Mouse (Mus musculus): ENCODE measurements around the gene Scai.

DNA sequence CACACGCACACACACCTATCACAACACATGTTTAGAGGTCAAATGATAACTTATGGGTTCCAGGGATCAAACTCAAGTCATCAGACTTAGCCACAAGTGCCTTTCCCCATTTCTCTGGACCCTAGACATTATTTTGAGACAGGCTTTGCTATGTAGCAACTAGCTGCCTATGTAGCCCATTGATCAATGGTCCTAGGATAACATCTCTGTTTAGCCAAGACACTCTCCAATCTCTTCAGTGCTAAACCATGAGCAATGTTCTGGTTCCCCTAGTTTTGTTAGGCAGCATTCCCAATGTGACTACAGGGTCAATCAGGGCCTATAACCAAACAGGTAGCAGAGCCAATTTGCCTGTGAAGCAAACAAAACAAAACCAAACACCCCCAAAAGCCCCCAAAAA is 142.0 kb downstream of the Scai start:
- no peak for TF ChIP-seq CTCF (IDR thresholded peaks at IDR 0.05; ENCODE audit: borderline replicate concordance, control insufficient read depth, extremely low read depth, insufficient read depth, low read length, poor library complexity)
- no peak for TF ChIP-seq POLR2A (IDR thresholded peaks at IDR 0.05; ENCODE audit: control insufficient read depth, extremely low read depth, insufficient read depth, low read length, poor library complexity)

Measured in thymus, adult 2 months (tissue).